Mouse (Mus musculus): ENCODE data around the gene Slc7a8. TPM values are rescaled to one million over a fixed set of nuclear protein-coding genes. Genes with fewer than 3 reads are reported as not detected.
A peak's percentile ranks its signal among the peaks of the same experiment; 100 is the strongest.

Gene Slc7a8
- 3.9 and 5.7 TPM in 2 replicates for polyA plus RNA-seq (2016; fragmentation: Nextera tagmentation; extraction: Ambion mirVana)

DNA sequence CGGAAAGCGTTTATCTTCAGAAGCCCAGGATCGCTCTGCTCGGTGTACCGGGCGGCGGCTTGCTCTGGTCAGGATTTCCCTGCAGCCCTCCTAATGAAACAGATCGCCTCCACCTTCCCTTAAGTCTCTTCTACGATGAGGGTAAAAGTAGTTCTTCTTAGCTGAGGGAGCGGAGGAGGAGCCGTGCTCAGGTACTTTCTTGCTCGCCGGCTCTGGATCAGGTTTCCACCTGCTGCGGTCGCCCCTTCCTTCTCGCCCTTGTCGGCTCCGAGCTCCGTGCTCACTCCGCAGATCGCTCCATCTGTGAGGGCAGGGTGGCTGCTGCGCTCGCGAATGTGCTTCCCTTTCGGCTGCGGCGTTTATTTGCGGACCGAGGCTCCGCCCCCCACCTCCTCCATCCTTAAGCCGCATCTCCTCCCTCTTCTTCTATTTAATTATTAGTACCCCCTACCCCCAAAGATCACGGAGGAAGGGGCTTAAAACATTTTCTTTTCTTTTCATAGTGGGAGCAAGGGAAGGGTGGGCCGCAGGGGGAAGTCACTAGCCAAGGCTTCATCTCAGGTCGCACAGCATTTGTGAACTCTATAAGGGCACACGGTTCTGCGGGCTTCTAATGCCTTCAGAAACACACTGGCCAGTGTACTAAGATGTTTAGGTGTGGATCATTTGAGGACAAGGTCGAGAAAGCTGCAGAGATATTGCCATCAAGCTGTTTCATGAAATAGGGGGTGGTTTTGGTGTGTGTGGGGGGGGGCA, at the start of gene Slc7a8:
Gene Slc7a8 (minus strand): TSS at position 337 of the 756 bp plus-strand sequence.
- no peaks in the 10 kb centered on the region for H3K36me3 ChIP-seq
- ATAC-seq (ENCODE audit: low FRiP score), result peak; percentile 80
- no peaks in the 10 kb centered on the region for H3K9me3 ChIP-seq (replicated peaks)
- H3K4me2 ChIP-seq (replicated peaks), result peak within 1 kb of the TSS; percentile 67
- peaks cover 6% of the 10 kb centered on the region for H3K4me1 ChIP-seq
- H3K9ac ChIP-seq, result peak within 1 kb of the TSS; percentile 56
- H3K27ac ChIP-seq, result no peak within 1 kb of the TSS
- 1% methylated on average over 37 of the region's 37 CpGs for WGBS
- H3K27me3 ChIP-seq, result peaks cover 19% of the 10 kb centered on the region
- peak within 1 kb of the TSS; percentile 44 for H3K4me3 ChIP-seq

DNA sequence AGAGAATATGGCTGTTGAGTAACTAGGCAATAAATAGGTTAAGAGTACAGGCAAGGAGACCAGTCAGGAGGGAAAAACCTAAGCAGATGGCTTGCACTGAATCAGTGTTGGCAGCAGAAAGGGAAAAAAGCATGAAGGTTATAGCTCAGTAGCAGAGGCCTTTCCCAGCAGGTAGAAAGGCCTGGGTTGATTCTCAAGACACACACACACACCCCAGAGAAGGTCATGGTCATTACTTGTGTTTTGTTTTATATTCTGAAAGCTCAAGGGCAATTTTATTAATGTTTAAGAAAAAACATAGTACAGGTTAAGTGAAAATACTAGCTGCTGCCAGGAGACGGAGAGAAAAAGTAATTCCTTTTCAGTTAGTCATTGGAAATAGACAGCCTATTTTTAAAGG, 42.0 kb upstream of the Slc7a8 start:
- no peak overlapping the region for H3K27ac ChIP-seq
- no peak overlapping the region for H3K4me3 ChIP-seq
- WGBS, result 86% methylated on average over 1 of the region's 1 CpGs
- ATAC-seq (ENCODE audit: low FRiP score), result no peak
- no peaks in the 10 kb centered on the region for H3K4me1 ChIP-seq
- no peaks in the 10 kb centered on the region for H3K27me3 ChIP-seq
- H3K9ac ChIP-seq, result no peak overlapping the region
- H3K36me3 ChIP-seq, result no peaks in the 10 kb centered on the region
- no peaks in the 10 kb centered on the region for H3K9me3 ChIP-seq (replicated peaks)
- no peak overlapping the region for H3K4me2 ChIP-seq (replicated peaks)

GRCm38 (mm10) chr14:54822301-54822700, 40.6 kb upstream of the Slc7a8 start:
- H3K4me2 ChIP-seq (replicated peaks), result no peak overlapping the region
- H3K4me1 ChIP-seq, result no peaks in the 10 kb centered on the region
- H3K36me3 ChIP-seq, result no peaks in the 10 kb centered on the region
- H3K9me3 ChIP-seq (replicated peaks), result no peaks in the 10 kb centered on the region
- no peak for ATAC-seq (ENCODE audit: low FRiP score)
- H3K4me3 ChIP-seq, result no peak overlapping the region
- WGBS, result 83% methylated on average over 2 of the region's 2 CpGs
- no peaks in the 10 kb centered on the region for H3K27me3 ChIP-seq
- H3K27ac ChIP-seq, result no peak overlapping the region
- no peak overlapping the region for H3K9ac ChIP-seq

GRCm38 (mm10) chr14:54817791-54818190, 36.0 kb upstream of the Slc7a8 start:
- no peak overlapping the region for H3K27ac ChIP-seq
- no peaks in the 10 kb centered on the region for H3K27me3 ChIP-seq
- no peaks in the 10 kb centered on the region for H3K4me1 ChIP-seq
- no peaks in the 10 kb centered on the region for H3K9me3 ChIP-seq (replicated peaks)
- no peaks in the 10 kb centered on the region for H3K36me3 ChIP-seq
- no peak for ATAC-seq (ENCODE audit: low FRiP score)
- WGBS, result 48% methylated on average over 2 of the region's 2 CpGs
- H3K4me2 ChIP-seq (replicated peaks), result no peak overlapping the region
- no peak overlapping the region for H3K9ac ChIP-seq
- no peak overlapping the region for H3K4me3 ChIP-seq

GRCm38 (mm10) chr14:54815737-54816136, 34.0 kb upstream of the Slc7a8 start:
- H3K9me3 ChIP-seq (replicated peaks), result no peaks in the 10 kb centered on the region
- no peak overlapping the region for H3K9ac ChIP-seq
- no peak overlapping the region for H3K27ac ChIP-seq
- H3K4me2 ChIP-seq (replicated peaks), result no peak overlapping the region
- H3K4me3 ChIP-seq, result no peak overlapping the region
- no peaks in the 10 kb centered on the region for H3K27me3 ChIP-seq
- no peak for ATAC-seq (ENCODE audit: low FRiP score)
- H3K36me3 ChIP-seq, result no peaks in the 10 kb centered on the region
- 74% methylated on average over 3 of the region's 3 CpGs for WGBS
- H3K4me1 ChIP-seq, result no peaks in the 10 kb centered on the region

- Histone ChIP-seq H3K9me3 (replicated peaks) (no peaks in the 10 kb centered on the region), H3K27me3 (no peaks in the 10 kb centered on the region), H3K4me1 (no peaks in the 10 kb centered on the region), H3K36me3 (no peaks in the 10 kb centered on the region), H3K9ac (no peak within 1 kb of the TSS), H3K4me2 (replicated peaks) (no peak within 1 kb of the TSS), H3K4me3 (no peak within 1 kb of the TSS), H3K27ac (no peak within 1 kb of the TSS)
- ATAC-seq (ENCODE audit: low FRiP score), result no peak
- whole genome bisulfite sequencing, result 86% methylated on average over 29 of the region's 29 CpGs
Measured at GRCm38 (mm10) chr14:54813991-54814390, 32.2 kb upstream of the Slc7a8 start, which contains the start of gene Rnf212b. Rnf212b (plus strand) TSS chr14:54814141.

- H3K27me3 ChIP-seq, result no peaks in the 10 kb centered on the region
- H3K4me3 ChIP-seq, result no peak overlapping the region
- H3K4me1 ChIP-seq, result no peaks in the 10 kb centered on the region
- no peak overlapping the region for H3K27ac ChIP-seq
- no peaks in the 10 kb centered on the region for H3K9me3 ChIP-seq (replicated peaks)
- no peak for ATAC-seq (ENCODE audit: low FRiP score)
- WGBS, result 90% methylated on average over 3 of the region's 3 CpGs
- H3K9ac ChIP-seq, result no peak overlapping the region
- H3K4me2 ChIP-seq (replicated peaks), result no peak overlapping the region
- H3K36me3 ChIP-seq, result no peaks in the 10 kb centered on the region
Measured at GRCm38 (mm10) chr14:54809668-54810033, 27.9 kb upstream of the Slc7a8 start.

DNA sequence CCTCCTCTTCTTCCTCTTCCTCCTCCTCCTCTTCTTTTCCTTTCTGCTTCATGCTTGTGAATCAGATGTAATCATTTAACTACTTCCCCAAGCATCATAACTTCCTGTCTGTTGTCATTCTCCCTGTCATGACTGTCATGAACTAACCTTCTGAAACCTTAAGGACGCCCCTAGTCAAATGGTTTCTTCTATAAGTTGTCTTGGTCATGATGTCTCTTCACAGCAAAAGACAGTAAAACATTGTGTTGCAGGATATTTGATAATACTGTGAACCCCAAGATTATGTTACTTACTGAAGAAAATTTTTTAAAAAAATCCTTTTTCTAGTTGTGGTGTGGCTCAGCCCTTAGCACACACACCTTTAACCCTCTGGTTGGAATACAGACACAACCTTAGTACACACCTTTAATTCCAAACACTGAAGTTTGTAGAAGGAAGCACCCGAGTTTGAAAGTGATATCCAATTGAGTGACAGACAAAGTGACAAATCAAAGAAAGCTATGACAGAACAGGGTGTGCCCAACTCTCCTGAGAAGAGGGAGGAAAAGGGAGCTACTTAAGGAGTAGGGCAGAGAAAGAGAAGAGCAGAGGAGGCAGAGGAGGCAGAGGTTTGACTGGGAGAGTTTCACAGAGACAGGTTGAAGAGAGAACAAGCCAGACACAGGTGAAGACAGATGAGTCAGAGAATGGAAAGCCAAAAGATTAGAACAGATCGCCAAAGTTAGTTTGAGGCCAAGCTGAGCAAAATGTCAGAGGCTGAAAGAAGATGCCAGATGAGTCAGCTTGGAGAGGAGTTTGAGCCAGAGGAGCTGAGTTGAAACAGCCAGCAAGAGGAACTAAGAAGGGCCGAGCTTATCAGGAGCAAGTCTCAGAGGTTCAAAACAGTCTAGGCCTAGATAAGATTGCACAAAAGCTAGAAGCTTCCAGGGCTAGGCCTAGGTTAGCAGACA, 27.2 kb upstream of the Slc7a8 start:
- ATAC-seq (ENCODE audit: low FRiP score), result no peak
- Histone ChIP-seq H3K4me3 (no peak overlapping the region), H3K9me3 (replicated peaks) (no peaks in the 10 kb centered on the region), H3K9ac (no peak overlapping the region), H3K36me3 (no peaks in the 10 kb centered on the region), H3K27ac (no peak overlapping the region), H3K4me2 (replicated peaks) (no peak overlapping the region), H3K4me1 (no peaks in the 10 kb centered on the region), H3K27me3 (no peaks in the 10 kb centered on the region)
- 84% methylated on average over 4 of the region's 4 CpGs for WGBS

DNA sequence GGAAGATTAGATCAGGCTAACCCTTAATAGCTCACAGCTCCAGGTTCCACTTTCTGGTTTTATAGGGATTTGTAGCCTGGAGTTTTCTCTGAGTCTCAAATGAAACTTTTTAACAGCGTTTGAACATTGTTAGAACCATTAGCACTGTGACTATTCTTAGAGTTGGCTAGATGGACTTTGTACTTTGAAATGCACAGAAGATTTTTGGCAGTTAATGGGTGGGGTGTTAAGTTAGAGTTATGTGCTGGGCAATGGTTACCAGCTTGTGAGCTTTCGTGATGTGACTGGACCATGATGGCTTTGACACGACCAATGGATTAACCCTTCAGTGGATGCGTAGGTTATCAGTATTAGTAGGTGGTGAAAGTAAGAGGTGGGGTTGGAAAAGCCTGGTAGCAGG, 24.4 kb upstream of the Slc7a8 start:
- no peak overlapping the region for H3K4me2 ChIP-seq (replicated peaks)
- H3K27ac ChIP-seq, result no peak overlapping the region
- ATAC-seq (ENCODE audit: low FRiP score), result no peak
- H3K4me1 ChIP-seq, result no peaks in the 10 kb centered on the region
- H3K4me3 ChIP-seq, result no peak overlapping the region
- no peaks in the 10 kb centered on the region for H3K27me3 ChIP-seq
- H3K36me3 ChIP-seq, result no peaks in the 10 kb centered on the region
- 90% methylated on average over 4 of the region's 4 CpGs for WGBS
- no peaks in the 10 kb centered on the region for H3K9me3 ChIP-seq (replicated peaks)
- H3K9ac ChIP-seq, result no peak overlapping the region

DNA sequence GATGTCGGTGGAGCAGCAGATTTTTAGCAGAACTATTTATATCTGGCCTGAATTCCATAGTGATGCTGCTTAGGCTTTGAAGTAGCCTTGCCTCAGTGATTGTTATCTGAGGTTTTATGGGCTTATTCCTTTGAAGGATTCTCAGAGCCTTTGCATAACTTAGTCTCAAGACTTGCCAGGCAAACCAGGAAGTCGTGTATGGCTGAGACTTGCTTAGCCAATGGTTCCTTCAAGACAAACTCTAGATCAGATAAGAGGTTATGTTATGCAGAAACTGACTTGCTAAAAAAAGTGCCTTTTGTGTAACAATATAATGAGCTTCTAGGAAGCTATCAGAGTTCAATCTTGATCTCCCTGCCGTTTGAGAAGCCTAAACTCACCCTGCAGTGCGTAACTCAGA, 20.7 kb upstream of the Slc7a8 start:
- Histone ChIP-seq H3K27me3 (no peaks in the 10 kb centered on the region), H3K36me3 (no peaks in the 10 kb centered on the region), H3K9me3 (replicated peaks) (no peaks in the 10 kb centered on the region), H3K4me2 (replicated peaks) (no peak overlapping the region), H3K9ac (no peak overlapping the region), H3K27ac (no peak overlapping the region), H3K4me3 (no peak overlapping the region), H3K4me1 (no peaks in the 10 kb centered on the region)
- WGBS, result 87% methylated on average over 4 of the region's 4 CpGs
- ATAC-seq (ENCODE audit: low FRiP score), result no peak

GRCm38 (mm10) chr14:54799686-54800085, 17.9 kb upstream of the Slc7a8 start:
- Histone ChIP-seq H3K4me2 (replicated peaks) (no peak overlapping the region), H3K4me1 (no peaks in the 10 kb centered on the region), H3K27me3 (no peaks in the 10 kb centered on the region), H3K9ac (no peak overlapping the region), H3K27ac (no peak overlapping the region), H3K9me3 (replicated peaks) (no peaks in the 10 kb centered on the region), H3K36me3 (no peaks in the 10 kb centered on the region), H3K4me3 (no peak overlapping the region)
- WGBS, result 60% methylated on average over 10 of the region's 10 CpGs
- ATAC-seq (ENCODE audit: low FRiP score), result no peak

GRCm38 (mm10) chr14:54796760-54797159, 15.0 kb upstream of the Slc7a8 start:
- Histone ChIP-seq H3K36me3 (no peaks in the 10 kb centered on the region), H3K9ac (no peak overlapping the region), H3K27me3 (no peaks in the 10 kb centered on the region), H3K4me3 (no peak overlapping the region), H3K27ac (no peak overlapping the region), H3K9me3 (replicated peaks) (no peaks in the 10 kb centered on the region), H3K4me1 (no peaks in the 10 kb centered on the region), H3K4me2 (replicated peaks) (no peak overlapping the region)
- no peak for ATAC-seq (ENCODE audit: low FRiP score)
- 94% methylated on average over 15 of the region's 15 CpGs for WGBS

All from hindbrain, embryonic 12.5 days (tissue).